Mouse (Mus musculus): Measurements from ENCODE around the gene CK137956. TPM values are rescaled to one million over a fixed set of nuclear protein-coding genes. Genes with fewer than 3 reads are reported as not detected.

The CK137956 gene
- 0.53 and 0.55 TPM in 2 replicates for polyA plus RNA-seq (2016; fragmentation: Nextera tagmentation; extraction: Ambion mirVana)

- H3K4me1 ChIP-seq = peaks cover 10% of the 10 kb centered on the region
- no peaks in the 10 kb centered on the region for H3K36me3 ChIP-seq
- H3K4me3 ChIP-seq = no peak within 1 kb of the TSS
- peak within 1 kb of the TSS; percentile 33 for H3K4me2 ChIP-seq (replicated peaks)
- H3K9ac ChIP-seq = no peak within 1 kb of the TSS
- WGBS = 4% methylated on average over 39 of the region's 39 CpGs
- H3K27me3 ChIP-seq = peaks cover 43% of the 10 kb centered on the region
- H3K9me3 ChIP-seq (replicated peaks) = no peaks in the 10 kb centered on the region
- H3K27ac ChIP-seq = no peak within 1 kb of the TSS
- ATAC-seq (ENCODE audit: low FRiP score) = peak; percentile 32; the same call in 1 of the 2 replicates
Observed at GRCm38 (mm10) chr4:127970901-127971868, at the start of gene CK137956. CK137956 (minus strand) TSS chr4:127970951.

- Histone ChIP-seq H3K27ac (no peak overlapping the region), H3K9ac (no peak overlapping the region), H3K36me3 (no peaks in the 10 kb centered on the region), H3K4me1 (0 out of 2 replicates have a peak, but pooled peaks cover 5% of the 10 kb centered on the region), H3K4me2 (replicated peaks) (no peak overlapping the region), H3K9me3 (replicated peaks) (no peaks in the 10 kb centered on the region), H3K4me3 (no peak overlapping the region), H3K27me3 (no peaks in the 10 kb centered on the region)
- no peak for ATAC-seq (ENCODE audit: low FRiP score)
- WGBS = 87% methylated on average over 2 of the region's 2 CpGs
Observed at GRCm38 (mm10) chr4:128019465-128019864, 48.7 kb upstream of the CK137956 start.

- no peak overlapping the region for H3K4me2 ChIP-seq (replicated peaks)
- WGBS = 76% methylated on average over 3 of the region's 3 CpGs
- H3K4me3 ChIP-seq = no peak overlapping the region
- H3K27me3 ChIP-seq = no peaks in the 10 kb centered on the region
- no peak overlapping the region for H3K27ac ChIP-seq
- no peak for ATAC-seq (ENCODE audit: low FRiP score)
- H3K9me3 ChIP-seq (replicated peaks) = no peaks in the 10 kb centered on the region
- H3K9ac ChIP-seq = no peak overlapping the region
- no peaks in the 10 kb centered on the region for H3K36me3 ChIP-seq
- H3K4me1 ChIP-seq = peaks cover 2% of the 10 kb centered on the region; the same call in 1 of the 2 replicates
Observed at GRCm38 (mm10) chr4:128004797-128005452, 34.2 kb upstream of the CK137956 start.

GRCm38 (mm10) chr4:128002638-128003101 is 31.9 kb upstream of the CK137956 start:
- no peak overlapping the region for H3K4me3 ChIP-seq
- no peak overlapping the region for H3K4me2 ChIP-seq (replicated peaks)
- H3K9ac ChIP-seq = no peak overlapping the region
- H3K27me3 ChIP-seq = no peaks in the 10 kb centered on the region
- no peak for ATAC-seq (ENCODE audit: low FRiP score)
- WGBS = 69% methylated on average over 4 of the region's 4 CpGs
- no peaks in the 10 kb centered on the region for H3K4me1 ChIP-seq
- no peaks in the 10 kb centered on the region for H3K36me3 ChIP-seq
- no peak overlapping the region for H3K27ac ChIP-seq
- H3K9me3 ChIP-seq (replicated peaks) = no peaks in the 10 kb centered on the region

- Histone ChIP-seq H3K4me3 (no peak overlapping the region), H3K27ac (no peak overlapping the region), H3K9me3 (replicated peaks) (no peaks in the 10 kb centered on the region), H3K27me3 (no peaks in the 10 kb centered on the region), H3K4me2 (replicated peaks) (no peak overlapping the region), H3K9ac (no peak overlapping the region), H3K4me1 (no peaks in the 10 kb centered on the region), H3K36me3 (no peaks in the 10 kb centered on the region)
- no peak for ATAC-seq (ENCODE audit: low FRiP score)
- WGBS = 84% methylated on average over 3 of the region's 3 CpGs
Observed at GRCm38 (mm10) chr4:127999281-127999680, 28.5 kb upstream of the CK137956 start.

GRCm38 (mm10) chr4:127989347-127989995 is 18.7 kb upstream of the CK137956 start:
- Histone ChIP-seq H3K9me3 (replicated peaks) (no peaks in the 10 kb centered on the region), H3K4me1 (peaks cover 35% of the 10 kb centered on the region), H3K27me3 (peaks cover 59% of the 10 kb centered on the region), H3K4me2 (replicated peaks) (peak overlapping the region; percentile 81), H3K4me3 (peak overlapping the region; percentile 66), H3K9ac (peak overlapping the region; percentile 86), H3K36me3 (no peaks in the 10 kb centered on the region), H3K27ac (no peak overlapping the region; the same call in 1 of the 2 replicates)
- 7% methylated on average over 18 of the region's 18 CpGs for WGBS
- ATAC-seq (ENCODE audit: low FRiP score) = no peak

- peak overlapping the region; percentile 86 for H3K9ac ChIP-seq
- H3K27me3 ChIP-seq = peaks cover 67% of the 10 kb centered on the region
- H3K9me3 ChIP-seq (replicated peaks) = no peaks in the 10 kb centered on the region
- 1% methylated on average over 39 of the region's 39 CpGs for WGBS
- H3K27ac ChIP-seq = no peak overlapping the region
- H3K4me1 ChIP-seq = peaks cover 35% of the 10 kb centered on the region
- peak overlapping the region; percentile 81 for H3K4me2 ChIP-seq (replicated peaks)
- H3K4me3 ChIP-seq = peak overlapping the region; percentile 66
- ATAC-seq (ENCODE audit: low FRiP score) = peak; percentile 26; the same call in 1 of the 2 replicates
- no peaks in the 10 kb centered on the region for H3K36me3 ChIP-seq
Observed at GRCm38 (mm10) chr4:127988526-127989180, 17.9 kb upstream of the CK137956 start.

GRCm38 (mm10) chr4:127987784-127988455 is 17.2 kb upstream of the CK137956 start, which contains the start of gene Csmd2:
Csmd2 (plus strand) TSS chr4:127987857.
- Histone ChIP-seq H3K27ac (peak within 1 kb of the TSS; percentile 81; the same call in 1 of the 2 replicates), H3K36me3 (no peaks in the 10 kb centered on the region), H3K4me3 (peak within 1 kb of the TSS; percentile 66), H3K4me2 (replicated peaks) (peak within 1 kb of the TSS; percentile 81), H3K4me1 (peaks cover 35% of the 10 kb centered on the region), H3K9me3 (replicated peaks) (no peaks in the 10 kb centered on the region), H3K9ac (peak within 1 kb of the TSS; percentile 86), H3K27me3 (peaks cover 72% of the 10 kb centered on the region)
- ATAC-seq (ENCODE audit: low FRiP score) = peak; percentile 21
- WGBS = 0% methylated on average over 56 of the region's 65 CpGs

GRCm38 (mm10) chr4:127987270-127987669 is 16.5 kb upstream of the CK137956 start:
- Histone ChIP-seq H3K27me3 (peaks cover 73% of the 10 kb centered on the region), H3K4me3 (peak overlapping the region; percentile 66), H3K36me3 (no peaks in the 10 kb centered on the region), H3K27ac (no peak overlapping the region), H3K4me1 (peaks cover 35% of the 10 kb centered on the region), H3K9me3 (replicated peaks) (no peaks in the 10 kb centered on the region), H3K4me2 (replicated peaks) (peak overlapping the region; percentile 81), H3K9ac (no peak overlapping the region)
- WGBS = 3% methylated on average over 10 of the region's 10 CpGs
- no peak for ATAC-seq (ENCODE audit: low FRiP score)

- Histone ChIP-seq H3K36me3 (no peaks in the 10 kb centered on the region), H3K4me1 (peaks cover 35% of the 10 kb centered on the region), H3K9me3 (replicated peaks) (no peaks in the 10 kb centered on the region), H3K9ac (no peak overlapping the region), H3K4me3 (peak overlapping the region; percentile 66), H3K27me3 (peaks cover 77% of the 10 kb centered on the region), H3K4me2 (replicated peaks) (peak overlapping the region; percentile 81), H3K27ac (no peak overlapping the region)
- ATAC-seq (ENCODE audit: low FRiP score) = peak; percentile 11; the same call in 1 of the 2 replicates
- WGBS = 3% methylated on average over 25 of the region's 25 CpGs
Observed at GRCm38 (mm10) chr4:127986491-127987075, 15.8 kb upstream of the CK137956 start.

Measured in hindbrain, embryonic 12.5 days (tissue).